Mouse (Mus musculus) intestine, postnatal 0 days (tissue): ENCODE data around the gene Apoh. TPM values are rescaled to one million over a fixed set of nuclear protein-coding genes. Genes with fewer than 3 reads are reported as not detected.

Source experiments
- ATAC-seq: fragments of 200-750 bp; cut with Nextera tagmentation; 2 replicates; pipeline ENCODE4 v1.8.0; 2017; ENCODE audit warnings: mild to moderate bottlenecking, moderate TSS enrichment, moderate library complexity
- H3K27ac ChIP-seq: fragments of 300-500 bp; sonication (generic); 2 replicates; pipeline ENCODE4 v1.5.1; 2014; ENCODE audit warnings: mild to moderate bottlenecking, low read depth, low read length, moderate library complexity
- H3K27me3 ChIP-seq: fragments of 300-500 bp; sonication (generic); replicated peaks from 2 replicates; pipeline ENCODE4 v1.6.1; 2014; ENCODE audit warnings: low read length, mixed read lengths; ENCODE audit not compliant: control insufficient read depth, insufficient read depth
- H3K36me3 ChIP-seq: fragments of 300-500 bp; sonication (generic); 2 replicates; pipeline ENCODE4 v1.6.1; 2014; ENCODE audit warnings: mild to moderate bottlenecking, moderate library complexity; ENCODE audit not compliant: control insufficient read depth, insufficient read depth
- H3K4me1 ChIP-seq: fragments of 300-500 bp; sonication (generic); replicated peaks from 2 replicates; pipeline ENCODE4 v1.6.1; 2014; ENCODE audit warnings: antibody characterized with exemption, low read length, mixed read lengths; ENCODE audit not compliant: control insufficient read depth, insufficient read depth
- H3K4me2 ChIP-seq: fragments of 300-500 bp; sonication (generic); replicated peaks from 2 replicates; pipeline ENCODE4 v1.6.1; 2014; ENCODE audit warnings: low read depth, mild to moderate bottlenecking, moderate library complexity
- H3K4me3 ChIP-seq: fragments of 300-500 bp; sonication (generic); 2 replicates; pipeline ENCODE4 v1.5.1; 2014; ENCODE audit warnings: low read depth, low read length
- H3K9ac ChIP-seq: fragments of 300-500 bp; sonication (generic); 2 replicates; pipeline ENCODE4 v1.6.1; 2014; ENCODE audit warnings: mild to moderate bottlenecking, low read depth, low read length
- H3K9me3 ChIP-seq: fragments of 300-500 bp; sonication (generic); 2 replicates; pipeline ENCODE4 v1.6.1; 2016; ENCODE audit warnings: mixed run types; ENCODE audit not compliant: control insufficient read depth
- CTCF ChIP-seq: sonication (generic); IDR thresholded peaks from 2 replicates; pipeline ENCODE4 v1.5.1; 2016; ENCODE audit warnings: low read depth, mild to moderate bottlenecking, control low read depth, antibody characterized with exemption, moderate library complexity
- WGBS: fragments of 180-500 bp; shearing (Covaris S2); extraction: QIAGEN DNeasy Blood & Tissue Kit; methylation state at CpG from one replicate; pipeline ENCODE4 v1.1.7; 2014; 5-methylcytosine and 5-hydroxymethylcytosine counted together
- polyA plus RNA-seq: library from polyadenylated mRNA; unstranded; fragments of >200 nt; fragmentation: Nextera tagmentation; extraction: Ambion mirVana; gene quantifications from 2 replicates; pipeline ENCODE4 v1.2.1, GENCODE M21; 2015

Gene Apoh
- polyA plus RNA-seq, 1 experiment from 2014 or later, result 0.77 TPM

- no peak overlapping the region for H3K4me3 ChIP-seq
- ATAC-seq, result no peak
- WGBS, result 91% methylated on average over 2 of the region's 2 CpGs
- H3K4me2 ChIP-seq, result no peak overlapping the region
- TF ChIP-seq CTCF, result no peak
- no peaks in the 10 kb centered on the region for H3K27me3 ChIP-seq
- no peak overlapping the region for H3K27ac ChIP-seq
- no peaks in the 10 kb centered on the region for H3K36me3 ChIP-seq
- H3K9ac ChIP-seq, result no peak overlapping the region
- H3K4me1 ChIP-seq, result no peaks in the 10 kb centered on the region
- no peaks in the 10 kb centered on the region for H3K9me3 ChIP-seq
These were observed 21.0 kb upstream of the Apoh start for GRCm38 (mm10) chr11:108322156-108322555.

DNA sequence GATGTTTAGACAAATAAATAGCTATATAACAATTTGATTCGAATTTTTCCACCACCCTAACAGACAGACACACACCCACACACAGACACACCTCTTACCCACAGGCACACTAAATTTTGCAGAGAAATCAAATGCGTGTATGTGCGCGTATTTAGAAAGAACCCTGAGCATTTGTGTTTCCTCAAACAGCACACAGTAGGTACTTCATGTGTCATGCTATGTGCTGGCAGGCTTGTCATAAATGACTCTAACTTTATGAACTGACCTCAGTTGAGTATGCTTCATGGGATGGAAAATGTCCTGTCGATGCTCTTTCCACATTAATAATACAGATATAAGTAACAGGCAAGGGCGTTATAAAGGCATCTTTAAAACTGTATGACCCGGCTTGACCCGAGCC, 17.2 kb upstream of the Apoh start:
- Histone ChIP-seq H3K9me3 (no peaks in the 10 kb centered on the region), H3K4me1 (no peaks in the 10 kb centered on the region), H3K9ac (no peak overlapping the region), H3K4me2 (no peak overlapping the region), H3K27ac (no peak overlapping the region), H3K27me3 (no peaks in the 10 kb centered on the region), H3K36me3 (no peaks in the 10 kb centered on the region), H3K4me3 (no peak overlapping the region)
- no peak for TF ChIP-seq CTCF
- ATAC-seq, result no peak
- 87% methylated on average over 8 of the region's 8 CpGs for WGBS

- no peaks in the 10 kb centered on the region for H3K9me3 ChIP-seq
- H3K27ac ChIP-seq, result no peak overlapping the region
- H3K9ac ChIP-seq, result no peak overlapping the region
- TF ChIP-seq CTCF, result no peak
- 58% methylated on average over 11 of the region's 11 CpGs for WGBS
- H3K4me2 ChIP-seq, result no peak overlapping the region
- peaks cover 3% of the 10 kb centered on the region; the same call in 1 of the 2 replicates for H3K4me1 ChIP-seq
- no peak overlapping the region for H3K4me3 ChIP-seq
- H3K27me3 ChIP-seq, result no peaks in the 10 kb centered on the region
- ATAC-seq, result peak; percentile 70
- no peaks in the 10 kb centered on the region for H3K36me3 ChIP-seq
These were observed 12.3 kb upstream of the Apoh start for GRCm38 (mm10) chr11:108330818-108331217.

GRCm38 (mm10) chr11:108333006-108333405, 10.1 kb upstream of the Apoh start:
- H3K27ac ChIP-seq, result no peak overlapping the region
- 43% methylated on average over 5 of the region's 5 CpGs for WGBS
- TF ChIP-seq CTCF, result no peak

DNA sequence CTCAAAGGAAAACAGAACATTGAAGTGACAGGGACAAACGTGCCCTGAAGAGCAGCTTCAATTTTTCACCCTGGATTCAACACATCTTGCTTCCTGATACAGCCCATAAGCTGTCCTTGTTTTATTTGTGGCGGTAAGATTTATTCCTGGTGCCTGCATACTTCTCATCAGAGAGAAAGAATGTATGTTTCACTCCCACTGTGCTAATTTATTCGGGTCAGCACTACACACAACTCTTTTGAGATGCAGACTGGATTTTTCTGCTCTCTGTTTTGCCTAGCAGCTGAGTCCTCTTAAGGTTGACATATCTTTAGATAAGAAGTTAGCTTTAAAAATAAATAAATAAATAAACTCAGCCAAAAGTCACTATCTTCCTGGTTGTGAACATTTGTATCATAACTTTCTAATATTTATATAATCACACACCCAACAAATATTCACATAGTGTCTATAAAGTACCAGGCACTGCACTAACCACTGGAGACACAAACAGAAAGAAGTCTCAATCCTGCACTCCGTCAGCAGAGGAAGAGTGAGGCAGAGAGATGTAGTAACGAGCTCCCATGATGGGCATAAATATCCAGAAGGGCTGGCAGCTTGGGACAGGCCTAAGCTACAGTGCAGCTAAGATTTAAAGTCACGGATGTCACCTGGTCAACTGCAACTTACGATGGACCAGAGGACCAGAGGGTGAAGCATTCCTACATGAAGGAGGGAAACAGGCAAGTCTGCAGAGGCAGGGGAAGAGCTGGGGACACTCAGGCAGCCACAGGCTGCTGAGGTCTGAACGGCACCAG, 9.4 kb upstream of the Apoh start:
- Histone ChIP-seq H3K4me2 (no peak overlapping the region), H3K27me3 (no peaks in the 10 kb centered on the region), H3K4me3 (no peak overlapping the region), H3K27ac (no peak overlapping the region), H3K9ac (no peak overlapping the region), H3K9me3 (no peaks in the 10 kb centered on the region), H3K4me1 (peaks cover 3% of the 10 kb centered on the region; the same call in 1 of the 2 replicates), H3K36me3 (0 out of 2 replicates have a peak, but pooled peaks cover 4% of the 10 kb centered on the region)
- no peak for TF ChIP-seq CTCF
- 66% methylated on average over 8 of the region's 8 CpGs for WGBS
- no peak for ATAC-seq

More at GRCm38 (mm10) chr11:108333006-108333405, 10.1 kb upstream of the Apoh start:
- Histone ChIP-seq H3K27me3 (no peaks in the 10 kb centered on the region), H3K36me3 (no peaks in the 10 kb centered on the region), H3K4me2 (no peak overlapping the region), H3K9me3 (no peaks in the 10 kb centered on the region), H3K4me1 (peaks cover 3% of the 10 kb centered on the region; the same call in 1 of the 2 replicates), H3K4me3 (no peak overlapping the region), H3K9ac (no peak overlapping the region)
- ATAC-seq, result no peak

GRCm38 (mm10) chr11:108334658-108335057, 8.5 kb upstream of the Apoh start:
- Histone ChIP-seq H3K36me3 (0 out of 2 replicates have a peak, but pooled peaks cover 4% of the 10 kb centered on the region), H3K4me1 (peaks cover 3% of the 10 kb centered on the region; the same call in 1 of the 2 replicates), H3K9me3 (no peaks in the 10 kb centered on the region), H3K27ac (no peak overlapping the region), H3K4me3 (no peak overlapping the region), H3K4me2 (no peak overlapping the region), H3K27me3 (no peaks in the 10 kb centered on the region), H3K9ac (no peak overlapping the region)
- ATAC-seq, result no peak
- 60% methylated on average over 3 of the region's 3 CpGs for WGBS
- TF ChIP-seq CTCF, result no peak
